Mouse (Mus musculus) left cerebral cortex, postnatal 4 days (tissue): Measurements from ENCODE around the gene B230307C23Rik. TPM values are rescaled to one million over a fixed set of nuclear protein-coding genes. Genes with fewer than 3 reads are reported as not detected.
"Not testable (repeated sequence)": the region's sequence is repeated elsewhere in the genome, so short reads cannot be mapped to it uniquely, and the experiment has no call there.

Experiments used
- DNase-seq: peaks from one replicate; pipeline ENCODE4 v3.0.0-alpha.2; 2022
- intact Hi-C: fragments of 180-260 bp; cut with DNase I; formaldehyde crosslinking; loops from one replicate; pipeline ENCODE4 v1.15.1; 2025
- total RNA-seq, 2 experiments: library from RNA; stranded (reverse); gene quantifications; 2 replicates each; pipeline ENCODE4 v1.2.3; 2021

Gene B230307C23Rik
- total RNA-seq, 2 experiments from 2014 or later, result 25.2 to 30.0 TPM

DNA sequence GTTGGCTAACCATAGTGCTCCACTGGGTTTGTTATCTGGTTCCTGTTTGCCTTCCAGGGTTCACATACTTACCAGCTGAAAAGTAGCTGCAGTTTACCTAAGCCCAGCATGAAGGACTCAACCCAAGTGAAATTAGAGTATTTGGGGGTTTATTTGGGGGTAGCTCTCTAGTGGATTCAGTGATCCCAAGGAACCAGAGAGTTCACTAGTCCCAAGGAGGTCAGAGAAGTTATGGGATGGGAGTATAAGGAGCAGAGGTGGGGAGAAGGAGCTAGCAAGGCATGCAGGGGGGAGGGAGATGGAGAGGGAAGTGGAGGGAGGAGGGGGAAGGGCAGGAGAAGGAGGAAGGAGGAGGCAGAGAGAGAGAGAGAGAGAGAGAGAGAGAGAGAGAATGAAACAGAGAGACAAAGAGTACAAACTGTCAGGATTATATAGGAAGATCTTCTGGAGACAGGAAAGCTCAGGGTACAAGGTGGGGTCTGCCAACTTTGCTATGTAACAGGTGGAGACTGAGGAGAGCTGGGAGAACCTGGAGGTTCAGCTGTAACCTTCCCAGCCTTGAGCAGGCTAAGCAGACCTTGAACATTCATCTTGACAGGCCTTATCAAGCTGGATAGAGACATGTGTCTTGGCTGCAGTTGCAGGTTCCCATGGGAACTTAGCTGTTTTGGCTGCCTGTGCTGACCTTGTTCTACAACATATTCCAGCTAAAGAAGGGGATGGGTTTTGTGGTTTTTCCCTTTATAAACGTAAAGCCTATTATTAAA is 1.1 kb upstream of the B230307C23Rik start:
- intact Hi-C loops, result no loop called here
- DNase-seq, result no peak

GRCm38 (mm10) chr16:97997383-97997731 is 242 bp downstream of the B230307C23Rik start:
- intact Hi-C loops, result not testable (repeated sequence)

GRCm38 (mm10) chr16:98022081-98022480 is 25.0 kb downstream of the B230307C23Rik start:
- no peak for DNase-seq
- intact Hi-C loops, result no loop called here

More at GRCm38 (mm10) chr16:97997383-97997731, 242 bp downstream of the B230307C23Rik start:
- not testable (repeated sequence) for DNase-seq

GRCm38 (mm10) chr16:98022657-98023345 is 25.7 kb downstream of the B230307C23Rik start:
- intact Hi-C loops, result no loop called here
- DNase-seq, result no peak

DNA sequence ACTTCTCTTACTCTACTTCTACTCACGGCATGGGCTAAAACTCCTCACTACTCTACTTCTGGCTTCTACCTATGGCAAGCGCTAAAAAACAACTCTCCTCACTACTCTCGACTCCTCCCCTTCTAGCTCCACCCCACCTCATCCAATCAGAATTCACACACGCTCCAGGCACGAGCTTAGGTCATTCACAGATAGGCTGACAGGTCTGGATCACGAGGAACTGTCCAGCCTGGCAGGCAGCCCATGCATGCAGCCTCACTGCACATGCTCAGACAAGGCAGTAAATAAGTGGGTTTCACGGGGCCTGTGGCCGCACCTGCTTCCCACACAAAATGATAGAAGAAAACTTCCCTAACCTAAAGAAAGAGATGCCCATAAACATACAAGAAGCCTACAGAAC is 29.1 kb downstream of the B230307C23Rik start:
- intact Hi-C loops, DNase-seq: not testable (repeated sequence)

DNA sequence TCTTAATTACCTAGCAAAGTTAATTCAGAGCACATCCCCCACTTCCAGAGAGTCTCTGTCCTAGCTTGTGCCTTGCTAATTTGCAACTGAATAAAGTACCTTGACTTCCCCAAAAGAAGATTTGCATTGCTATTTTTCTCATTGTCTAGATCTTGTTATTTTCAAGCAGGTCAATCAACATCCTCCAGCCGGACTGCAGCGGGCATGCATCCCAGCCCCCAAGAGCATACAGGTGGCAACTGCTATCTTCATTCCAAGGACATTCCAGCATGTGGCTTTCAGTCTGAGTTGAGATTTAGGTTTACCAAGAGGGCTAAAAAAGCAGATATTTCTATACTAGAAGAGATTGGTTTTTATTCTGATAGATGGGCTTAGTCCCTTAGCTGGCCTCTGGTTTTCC is 37.9 kb downstream of the B230307C23Rik start:
- DNase-seq, intact Hi-C loops: not testable (repeated sequence)

DNA sequence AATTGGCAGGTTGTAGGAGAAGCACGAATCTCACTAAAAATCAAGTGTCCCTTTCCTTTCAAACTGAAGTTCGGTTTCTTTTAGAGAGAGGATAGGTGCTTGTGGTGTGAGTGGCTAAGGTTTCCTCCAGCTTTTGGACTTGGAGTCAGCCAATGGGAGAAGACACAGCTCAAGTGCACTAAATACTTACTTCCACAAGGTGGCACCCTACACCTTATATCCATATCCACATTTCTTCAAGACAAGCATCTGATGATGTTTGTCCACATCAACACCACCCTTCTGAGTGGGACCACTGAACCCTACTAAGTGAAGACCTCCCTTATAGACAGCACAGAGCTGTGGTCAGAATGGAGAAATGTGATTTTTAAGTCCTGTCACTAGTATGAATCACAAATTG is 44.6 kb downstream of the B230307C23Rik start:
- intact Hi-C loops, result no loop called here
- DNase-seq, result no peak

- intact Hi-C loops, DNase-seq: not testable (repeated sequence)
These were observed 82.3 kb downstream of the B230307C23Rik start for GRCm38 (mm10) chr16:98079382-98079781.

- DNase-seq, intact Hi-C loops: not testable (repeated sequence)
These were observed 84.0 kb downstream of the B230307C23Rik start for GRCm38 (mm10) chr16:98081140-98081539.

Other genes starting within 250 kb of the B230307C23Rik start
- under 1 TPM; 0.38 to 0.40 TPM for gene Ripk4, start 233.5 kb upstream of the B230307C23Rik start, total RNA-seq
- gene Prdm15, start 145.5 kb upstream of the B230307C23Rik start, total RNA-seq, result 10 to 100 TPM; 21.9 to 25.8 TPM
- gene C2cd2, start 34.7 kb upstream of the B230307C23Rik start, total RNA-seq, result 10 to 100 TPM; 28.9 to 36.1 TPM
- gene Zbtb21, start 34.7 kb upstream of the B230307C23Rik start, total RNA-seq, result 10 to 100 TPM; 24.7 to 28.7 TPM
- 10 to 100 TPM; 13.3 to 15.3 TPM for gene A630089N07Rik, start 85.1 kb downstream of the B230307C23Rik start, total RNA-seq